Mouse (Mus musculus): ENCODE measurements around the gene Pnma1. TPM values are rescaled to one million over a fixed set of nuclear protein-coding genes. Genes with fewer than 3 reads are reported as not detected.
A peak's percentile ranks its signal among the peaks of the same experiment; 100 is the strongest.

The Pnma1 gene
- polyA plus RNA-seq, 2 experiments = 0.39 to 0.55 TPM

DNA sequence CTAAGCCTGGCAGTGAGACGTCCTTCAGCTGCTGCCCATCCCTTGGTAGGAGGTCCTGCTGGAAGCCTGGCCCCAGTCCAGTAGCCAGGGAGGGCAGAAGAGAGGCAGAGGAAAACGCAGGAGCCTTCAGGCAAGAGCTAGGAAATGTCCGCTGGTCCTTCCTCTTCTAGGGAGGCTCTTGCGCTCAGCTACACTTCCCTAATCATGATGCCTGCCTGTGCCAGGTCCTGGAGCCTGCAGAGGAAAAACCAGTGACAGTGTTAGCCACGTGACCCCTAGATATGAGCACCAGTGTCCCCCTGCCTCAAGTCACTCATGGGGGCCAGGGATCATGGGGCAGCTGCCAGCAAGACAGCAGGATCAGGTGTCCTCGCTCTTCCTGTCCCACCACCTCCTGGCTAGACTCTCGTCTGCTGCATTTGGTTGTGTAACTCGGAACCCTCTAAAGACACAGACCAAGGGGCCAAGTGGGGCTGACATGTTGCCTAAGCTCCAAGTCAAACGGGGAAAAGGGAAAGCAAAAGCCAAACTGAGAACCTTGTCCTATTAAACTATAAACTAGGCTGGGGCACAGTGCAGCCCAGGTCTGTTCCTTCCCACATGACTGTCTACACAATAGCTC, 26.0 kb upstream of the Pnma1 start:
- no peak for TF ChIP-seq POLR2A (IDR thresholded peaks at IDR 0.05; ENCODE audit: borderline replicate concordance, extremely low read depth, insufficient read depth, insufficient read length)
- Histone ChIP-seq H3K9ac (ENCODE audit: low read depth, low read length, severe bottlenecking) (no peak overlapping the region), H3K4me2 (replicated peaks; ENCODE audit: low read depth, low read length, severe bottlenecking) (no peak overlapping the region), H3K27me3 (ENCODE audit: control insufficient read depth, insufficient read depth, low read length) (no peaks in the 10 kb centered on the region), H3K27ac (replicated peaks; ENCODE audit: low read depth, low read length) (0 out of 2 replicates have a peak overlapping the region, but pooled peaks have one; percentile 87), H3K4me3 (replicated peaks; ENCODE audit: low read length) (no peak overlapping the region), H3K4me1 (ENCODE audit: control insufficient read depth, insufficient read depth, low read length) (peaks cover 48% of the 10 kb centered on the region), H3K36me3 (ENCODE audit: control insufficient read depth, insufficient read depth, low read length) (peaks cover 35% of the 10 kb centered on the region), H3K9me3 (ENCODE audit: control insufficient read depth, low read length) (no peaks in the 10 kb centered on the region)
- no peak for DNase-seq (ENCODE audit: low spot score)
- ATAC-seq (ENCODE audit: low FRiP score, low read depth) = no peak
- 82% methylated on average over 9 of the region's 9 CpGs for WGBS

DNA sequence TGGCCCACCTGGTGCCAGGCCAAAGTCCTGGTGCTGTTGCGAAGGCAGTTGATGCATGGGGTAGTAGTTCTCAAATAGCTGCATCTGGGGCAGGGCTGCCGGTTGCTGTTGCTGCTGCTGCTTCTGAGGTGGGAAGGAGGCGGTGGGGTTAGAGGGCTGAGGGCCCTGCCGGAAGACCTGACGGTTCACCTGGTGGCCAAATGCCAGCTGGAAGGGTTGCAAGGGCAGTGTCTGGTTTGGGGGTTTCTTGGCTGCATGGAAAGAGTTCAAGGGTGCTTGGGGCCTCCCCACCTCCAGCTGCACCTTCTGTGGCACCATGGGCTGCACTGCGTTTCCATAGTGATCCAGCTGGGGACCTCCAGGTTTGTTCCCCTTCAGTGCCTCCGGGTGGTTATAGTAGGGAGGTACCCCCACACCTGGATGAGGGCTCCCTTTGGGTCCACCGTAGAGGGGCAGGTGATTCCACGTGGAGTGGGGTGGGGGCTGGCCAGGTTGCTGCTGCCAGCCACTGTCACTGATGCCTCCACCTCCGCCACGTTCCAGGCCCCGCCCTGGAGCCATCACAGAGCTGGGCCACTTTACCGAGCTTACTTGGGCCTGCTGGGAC, 25.1 kb upstream of the Pnma1 start:
- ATAC-seq (ENCODE audit: low FRiP score, low read depth) = no peak
- TF ChIP-seq POLR2A (IDR thresholded peaks at IDR 0.05; ENCODE audit: borderline replicate concordance, extremely low read depth, insufficient read depth, insufficient read length) = no peak
- no peak overlapping the region for H3K27ac ChIP-seq (replicated peaks; ENCODE audit: low read depth, low read length)

GRCm38 (mm10) chr12:84172862-84173261, 24.6 kb upstream of the Pnma1 start:
- Histone ChIP-seq H3K4me1 (ENCODE audit: control insufficient read depth, insufficient read depth, low read length) (peaks cover 36% of the 10 kb centered on the region), H3K4me2 (replicated peaks; ENCODE audit: low read depth, low read length, severe bottlenecking) (no peak overlapping the region), H3K9ac (ENCODE audit: low read depth, low read length, severe bottlenecking) (no peak overlapping the region), H3K9me3 (ENCODE audit: control insufficient read depth, low read length) (no peaks in the 10 kb centered on the region), H3K27ac (replicated peaks; ENCODE audit: low read depth, low read length) (no peak overlapping the region), H3K4me3 (replicated peaks; ENCODE audit: low read length) (no peak overlapping the region), H3K27me3 (ENCODE audit: control insufficient read depth, insufficient read depth, low read length) (no peaks in the 10 kb centered on the region), H3K36me3 (ENCODE audit: control insufficient read depth, insufficient read depth, low read length) (peaks cover 35% of the 10 kb centered on the region)
- DNase-seq (ENCODE audit: low spot score) (no peak), ATAC-seq (ENCODE audit: low FRiP score, low read depth) (no peak)
- WGBS = 93% methylated on average over 11 of the region's 17 CpGs
- TF ChIP-seq POLR2A (IDR thresholded peaks at IDR 0.05; ENCODE audit: borderline replicate concordance, extremely low read depth, insufficient read depth, insufficient read length) = no peak

More for the DNA sequence above, 25.1 kb upstream of the Pnma1 start:
- Histone ChIP-seq H3K4me3 (replicated peaks; ENCODE audit: low read length) (no peak overlapping the region), H3K4me2 (replicated peaks; ENCODE audit: low read depth, low read length, severe bottlenecking) (no peak overlapping the region), H3K9me3 (ENCODE audit: control insufficient read depth, low read length) (no peaks in the 10 kb centered on the region), H3K4me1 (ENCODE audit: control insufficient read depth, insufficient read depth, low read length) (peaks cover 41% of the 10 kb centered on the region), H3K27me3 (ENCODE audit: control insufficient read depth, insufficient read depth, low read length) (no peaks in the 10 kb centered on the region), H3K36me3 (ENCODE audit: control insufficient read depth, insufficient read depth, low read length) (peaks cover 35% of the 10 kb centered on the region), H3K9ac (ENCODE audit: low read depth, low read length, severe bottlenecking) (no peak overlapping the region)
- WGBS = 88% methylated on average over 13 of the region's 13 CpGs
- DNase-seq (ENCODE audit: low spot score) = no peak

DNA sequence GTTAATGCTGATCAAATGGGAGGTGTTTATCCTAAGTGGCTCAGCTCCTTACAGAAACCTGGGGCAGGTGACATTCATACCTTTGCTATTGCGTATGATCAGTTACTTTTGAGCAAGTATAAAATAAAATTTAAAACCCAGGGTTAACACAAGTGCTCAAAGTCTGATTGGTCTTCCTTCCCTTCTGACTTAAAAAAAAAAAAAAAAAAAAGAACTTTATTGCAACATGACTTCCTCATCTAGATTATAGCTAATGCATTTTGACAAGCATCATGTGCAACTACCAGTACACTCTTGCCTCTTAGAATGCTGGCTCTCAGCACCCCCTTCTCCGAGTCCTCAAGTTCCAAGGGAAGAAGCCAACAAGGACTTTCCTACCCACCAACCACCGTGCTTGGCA, 23.9 kb upstream of the Pnma1 start:
- Histone ChIP-seq H3K27me3 (ENCODE audit: control insufficient read depth, insufficient read depth, low read length) (no peaks in the 10 kb centered on the region), H3K9ac (ENCODE audit: low read depth, low read length, severe bottlenecking) (no peak overlapping the region), H3K4me2 (replicated peaks; ENCODE audit: low read depth, low read length, severe bottlenecking) (no peak overlapping the region), H3K4me3 (replicated peaks; ENCODE audit: low read length) (no peak overlapping the region), H3K27ac (replicated peaks; ENCODE audit: low read depth, low read length) (no peak overlapping the region), H3K36me3 (ENCODE audit: control insufficient read depth, insufficient read depth, low read length) (peaks cover 35% of the 10 kb centered on the region), H3K4me1 (ENCODE audit: control insufficient read depth, insufficient read depth, low read length) (peaks cover 29% of the 10 kb centered on the region), H3K9me3 (ENCODE audit: control insufficient read depth, low read length) (no peaks in the 10 kb centered on the region)
- ATAC-seq (ENCODE audit: low FRiP score, low read depth) (no peak), DNase-seq (ENCODE audit: low spot score) (no peak)
- 90% methylated on average over 3 of the region's 3 CpGs for WGBS
- TF ChIP-seq POLR2A (IDR thresholded peaks at IDR 0.05; ENCODE audit: borderline replicate concordance, extremely low read depth, insufficient read depth, insufficient read length) = no peak

- WGBS = 88% methylated on average over 10 of the region's 10 CpGs
- peaks cover 35% of the 10 kb centered on the region for H3K36me3 ChIP-seq (ENCODE audit: control insufficient read depth, insufficient read depth, low read length)
Measured at GRCm38 (mm10) chr12:84170610-84171009, 22.3 kb upstream of the Pnma1 start.

More at GRCm38 (mm10) chr12:84170610-84171009, 22.3 kb upstream of the Pnma1 start:
- Histone ChIP-seq H3K9ac (ENCODE audit: low read depth, low read length, severe bottlenecking) (no peak overlapping the region), H3K27me3 (ENCODE audit: control insufficient read depth, insufficient read depth, low read length) (no peaks in the 10 kb centered on the region), H3K4me2 (replicated peaks; ENCODE audit: low read depth, low read length, severe bottlenecking) (no peak overlapping the region), H3K4me3 (replicated peaks; ENCODE audit: low read length) (no peak overlapping the region), H3K4me1 (ENCODE audit: control insufficient read depth, insufficient read depth, low read length) (peaks cover 20% of the 10 kb centered on the region), H3K9me3 (ENCODE audit: control insufficient read depth, low read length) (no peaks in the 10 kb centered on the region), H3K27ac (replicated peaks; ENCODE audit: low read depth, low read length) (no peak overlapping the region)
- DNase-seq (ENCODE audit: low spot score) (no peak), ATAC-seq (ENCODE audit: low FRiP score, low read depth) (no peak)
- TF ChIP-seq POLR2A (IDR thresholded peaks at IDR 0.05; ENCODE audit: borderline replicate concordance, extremely low read depth, insufficient read depth, insufficient read length) = no peak

All from limb, embryonic 14.5 days (tissue).